Mouse (Mus musculus): ENCODE data around the gene Luc7l2. TPM values are rescaled to one million over a fixed set of nuclear protein-coding genes. Genes with fewer than 3 reads are reported as not detected.
A peak's percentile ranks its signal among the peaks of the same experiment; 100 is the strongest.

Gene Luc7l2
- polyA plus RNA-seq, 1 experiment from 2014 or later = 27.4 TPM

DNA sequence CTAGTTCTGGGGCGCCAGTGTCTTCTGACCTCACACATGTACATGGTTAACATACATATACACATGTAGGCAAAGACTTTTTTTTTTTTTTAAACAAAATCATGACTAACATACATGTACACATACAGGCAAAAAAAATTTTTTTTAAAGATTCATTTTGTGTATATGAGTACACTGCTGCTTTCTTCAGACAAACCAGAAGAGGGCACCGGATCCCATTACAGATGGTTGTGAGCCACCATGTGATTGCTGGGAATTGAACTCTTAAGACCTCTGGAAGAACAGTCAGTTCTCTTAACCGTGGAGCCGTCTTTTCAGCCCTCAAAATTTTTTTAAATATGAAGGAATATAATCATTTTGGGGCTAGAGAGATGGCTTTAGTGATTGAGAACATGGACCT lies 46.3 kb downstream of the Luc7l2 start:
- peaks cover 92% of the 10 kb centered on the region for H3K36me3 ChIP-seq
- WGBS (ENCODE audit: insufficient replicate concordance) = 83% methylated on average over 4 of the region's 4 CpGs

DNA sequence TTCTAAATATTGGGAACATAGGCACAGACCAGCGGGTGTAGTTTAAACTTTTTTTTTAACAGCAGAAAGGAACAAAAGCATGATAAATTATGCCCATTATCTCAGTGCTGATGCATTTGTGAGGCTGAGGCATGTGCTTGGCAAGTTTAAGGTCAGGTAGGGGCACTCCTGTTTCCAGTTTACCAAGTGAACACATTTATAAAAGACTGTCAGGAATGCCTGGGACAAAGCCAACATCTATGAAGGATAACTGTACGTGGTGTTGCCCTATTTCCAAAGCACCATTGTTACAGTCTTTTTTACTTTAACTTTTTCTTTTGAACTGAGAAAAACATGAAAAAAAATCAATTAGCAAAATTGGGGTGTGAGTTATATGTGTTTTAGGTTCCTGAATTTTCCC lies 58.8 kb downstream of the Luc7l2 start:
- WGBS (ENCODE audit: insufficient replicate concordance) = 74% methylated on average over 2 of the region's 2 CpGs
- no peak overlapping the region for H3K9ac ChIP-seq
- H3K4me3 ChIP-seq = no peak overlapping the region
- H3K27ac ChIP-seq = no peak overlapping the region
- no peaks in the 10 kb centered on the region for H3K9me3 ChIP-seq (replicated peaks)
- no peak for ATAC-seq
- no peaks in the 10 kb centered on the region for H3K4me1 ChIP-seq
- no peaks in the 10 kb centered on the region for H3K27me3 ChIP-seq (replicated peaks)
- no peak overlapping the region for H3K4me2 ChIP-seq
- peaks cover 79% of the 10 kb centered on the region for H3K36me3 ChIP-seq

More for the DNA sequence above, 46.3 kb downstream of the Luc7l2 start:
- Histone ChIP-seq H3K27me3 (replicated peaks) (no peaks in the 10 kb centered on the region), H3K9ac (no peak overlapping the region), H3K27ac (no peak overlapping the region), H3K9me3 (replicated peaks) (no peaks in the 10 kb centered on the region), H3K4me2 (no peak overlapping the region), H3K4me3 (no peak overlapping the region), H3K4me1 (no peaks in the 10 kb centered on the region)
- no peak for ATAC-seq

DNA sequence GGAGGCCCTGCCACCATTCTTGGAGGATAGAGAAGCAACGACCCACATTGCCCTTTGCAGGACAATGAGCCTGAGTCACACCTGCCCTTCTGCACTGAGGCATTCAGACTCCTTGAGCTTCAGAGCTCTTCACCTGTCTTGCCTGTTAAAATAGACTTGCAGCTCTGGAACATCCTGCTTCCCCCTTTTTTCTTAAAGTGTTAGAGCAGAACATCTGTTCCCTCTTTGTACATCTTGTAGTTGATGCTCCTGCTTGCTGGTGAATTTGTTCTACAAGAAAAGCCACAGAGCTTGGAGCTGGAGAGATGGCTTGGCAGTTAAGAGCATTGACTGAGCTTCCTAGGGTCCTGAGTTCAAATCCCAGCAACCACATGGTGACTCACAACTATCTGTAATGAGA lies 71.3 kb downstream of the Luc7l2 start:
- H3K4me2 ChIP-seq = peak overlapping the region; percentile 22; the same call in 1 of the 2 replicates
- peak overlapping the region; percentile 87 for H3K27ac ChIP-seq
- no peak overlapping the region for H3K4me3 ChIP-seq
- ATAC-seq = no peak
- peaks cover 59% of the 10 kb centered on the region for H3K36me3 ChIP-seq
- H3K4me1 ChIP-seq = peaks cover 27% of the 10 kb centered on the region
- no peak overlapping the region for H3K9ac ChIP-seq
- H3K9me3 ChIP-seq (replicated peaks) = no peaks in the 10 kb centered on the region
- H3K27me3 ChIP-seq (replicated peaks) = no peaks in the 10 kb centered on the region
- WGBS (ENCODE audit: insufficient replicate concordance) = 88% methylated on average over 1 of the region's 1 CpGs

DNA sequence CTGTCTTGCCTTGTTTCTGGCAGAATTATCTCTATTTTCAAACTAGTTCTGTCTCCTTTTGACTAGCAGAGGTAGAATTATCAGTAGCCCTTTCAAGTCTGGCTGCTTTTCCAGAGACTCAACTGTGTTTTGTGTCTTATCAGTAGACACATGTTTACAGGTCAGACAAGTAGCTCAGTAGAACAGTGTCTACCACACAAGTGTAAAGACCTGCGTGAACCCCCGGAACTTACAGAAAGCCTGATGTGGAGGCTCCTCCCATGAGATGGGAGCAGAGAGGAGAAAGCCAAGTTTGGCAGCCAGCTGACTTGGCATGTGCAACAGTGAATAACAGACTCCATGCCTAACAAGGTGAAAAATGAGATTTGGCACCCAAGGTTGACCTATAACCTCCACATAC lies 72.3 kb downstream of the Luc7l2 start:
- no peaks in the 10 kb centered on the region for H3K9me3 ChIP-seq (replicated peaks)
- no peaks in the 10 kb centered on the region for H3K27me3 ChIP-seq (replicated peaks)
- H3K4me1 ChIP-seq = peaks cover 27% of the 10 kb centered on the region
- H3K27ac ChIP-seq = peak overlapping the region; percentile 87
- H3K9ac ChIP-seq = 0 out of 2 replicates have a peak overlapping the region, but pooled peaks have one; percentile 28
- WGBS (ENCODE audit: insufficient replicate concordance) = 19% methylated on average over 2 of the region's 2 CpGs
- H3K36me3 ChIP-seq = peaks cover 55% of the 10 kb centered on the region
- H3K4me3 ChIP-seq = no peak overlapping the region
- ATAC-seq = peak; percentile 92
- H3K4me2 ChIP-seq = peak overlapping the region; percentile 22

DNA sequence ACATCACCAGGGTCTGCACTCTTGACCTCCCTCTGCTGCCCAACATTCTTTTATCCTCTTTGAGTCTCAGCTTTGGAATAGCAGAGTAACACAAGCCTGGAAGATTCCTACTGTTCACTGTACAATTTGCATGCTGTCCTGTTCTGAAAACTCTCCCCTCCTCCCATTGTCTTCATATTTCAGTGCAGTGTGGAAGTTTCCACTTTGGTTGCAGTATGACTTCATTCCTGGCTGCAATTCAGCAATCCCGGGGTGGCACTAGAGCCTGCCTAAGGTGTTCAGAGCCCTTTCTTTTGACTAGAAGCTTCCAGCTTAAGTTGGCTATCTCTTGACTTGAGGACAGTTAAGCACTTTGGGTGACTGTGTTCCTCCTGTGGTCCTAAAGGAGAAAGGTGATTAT lies 73.3 kb downstream of the Luc7l2 start:
- Histone ChIP-seq H3K4me3 (no peak overlapping the region), H3K27ac (no peak overlapping the region), H3K4me2 (no peak overlapping the region), H3K9ac (no peak overlapping the region), H3K27me3 (replicated peaks) (no peaks in the 10 kb centered on the region), H3K9me3 (replicated peaks) (no peaks in the 10 kb centered on the region), H3K4me1 (peaks cover 27% of the 10 kb centered on the region), H3K36me3 (peaks cover 45% of the 10 kb centered on the region)
- ATAC-seq = no peak
- 86% methylated on average over 1 of the region's 1 CpGs for WGBS (ENCODE audit: insufficient replicate concordance)

DNA sequence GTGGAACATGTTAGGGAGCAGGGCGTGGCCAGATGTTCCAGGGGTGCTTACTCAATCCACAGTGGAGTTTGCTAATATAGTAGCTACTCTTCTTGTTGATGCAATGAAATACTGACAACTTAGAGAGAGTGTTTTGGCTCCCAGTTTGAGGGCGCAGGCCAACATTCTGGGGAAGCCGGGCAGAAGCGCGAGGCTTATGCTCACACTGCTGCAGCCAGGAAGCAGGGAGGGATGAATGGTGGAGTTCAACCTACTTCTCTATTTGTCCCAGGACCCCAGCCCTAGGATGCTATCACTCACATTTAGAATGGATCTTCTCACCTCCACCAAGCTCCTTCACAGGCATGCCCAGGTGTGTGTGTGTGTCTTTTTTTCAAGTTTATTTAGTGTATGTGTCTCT lies 75.0 kb downstream of the Luc7l2 start:
- Histone ChIP-seq H3K9ac (no peak overlapping the region), H3K36me3 (peaks cover 31% of the 10 kb centered on the region), H3K27ac (no peak overlapping the region), H3K4me1 (peaks cover 27% of the 10 kb centered on the region), H3K27me3 (replicated peaks) (no peaks in the 10 kb centered on the region), H3K4me2 (no peak overlapping the region), H3K9me3 (replicated peaks) (no peaks in the 10 kb centered on the region), H3K4me3 (no peak overlapping the region)
- WGBS (ENCODE audit: insufficient replicate concordance) = 87% methylated on average over 5 of the region's 5 CpGs
- no peak for ATAC-seq

DNA sequence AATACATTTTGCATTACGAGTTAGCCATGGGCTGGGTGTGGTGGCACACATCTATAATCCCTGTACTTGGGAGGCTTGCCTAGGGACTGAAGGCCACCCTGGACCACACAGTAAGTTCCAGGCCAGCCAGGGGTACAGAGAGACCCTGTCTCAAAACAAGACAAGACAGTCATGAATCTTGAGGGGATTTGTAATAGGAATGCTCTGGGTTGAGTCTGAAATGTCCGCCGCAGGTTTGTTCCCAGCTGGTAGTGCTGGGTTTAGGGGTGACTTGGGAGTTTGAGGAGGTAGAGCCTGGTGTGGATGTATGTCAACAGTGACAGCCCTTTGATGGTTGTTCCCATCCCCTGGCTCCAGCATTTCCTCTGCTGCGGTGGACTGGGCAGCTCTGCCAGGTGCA lies 75.9 kb downstream of the Luc7l2 start:
- WGBS (ENCODE audit: insufficient replicate concordance) = 85% methylated on average over 4 of the region's 4 CpGs
- Histone ChIP-seq H3K4me1 (peaks cover 23% of the 10 kb centered on the region), H3K36me3 (peaks cover 22% of the 10 kb centered on the region), H3K9ac (no peak overlapping the region), H3K4me2 (no peak overlapping the region), H3K4me3 (no peak overlapping the region), H3K9me3 (replicated peaks) (no peaks in the 10 kb centered on the region), H3K27ac (no peak overlapping the region), H3K27me3 (replicated peaks) (peaks cover under 1% of the 10 kb centered on the region; the same call in 1 of the 2 replicates)
- no peak for ATAC-seq

DNA sequence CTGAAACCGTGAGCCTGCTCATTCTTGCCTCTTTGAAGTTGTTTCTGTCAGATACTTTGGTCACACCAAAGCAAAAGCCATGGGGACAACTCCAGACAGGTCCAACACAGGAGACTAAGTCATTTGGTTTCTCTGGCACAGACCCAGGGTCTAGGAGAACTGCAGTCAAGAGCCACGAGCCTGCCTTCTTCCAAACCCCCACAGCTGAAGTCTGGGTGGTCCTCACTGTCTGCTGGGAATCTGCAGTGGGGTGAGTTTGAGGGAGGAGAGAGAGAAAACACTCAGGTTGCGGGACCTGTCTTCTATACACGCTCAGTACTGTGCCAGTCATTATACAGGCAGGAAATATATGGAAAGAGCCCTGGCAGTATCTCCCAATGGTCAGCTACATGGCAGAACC lies 76.4 kb downstream of the Luc7l2 start:
- no peak for ATAC-seq
- H3K4me3 ChIP-seq = no peak overlapping the region
- H3K36me3 ChIP-seq = peaks cover 18% of the 10 kb centered on the region
- H3K27me3 ChIP-seq (replicated peaks) = peaks cover 4% of the 10 kb centered on the region; the same call in 1 of the 2 replicates
- no peak overlapping the region for H3K27ac ChIP-seq
- peaks cover 19% of the 10 kb centered on the region for H3K4me1 ChIP-seq
- WGBS (ENCODE audit: insufficient replicate concordance) = 80% methylated on average over 4 of the region's 4 CpGs
- no peaks in the 10 kb centered on the region for H3K9me3 ChIP-seq (replicated peaks)
- H3K9ac ChIP-seq = no peak overlapping the region
- H3K4me2 ChIP-seq = no peak overlapping the region

DNA sequence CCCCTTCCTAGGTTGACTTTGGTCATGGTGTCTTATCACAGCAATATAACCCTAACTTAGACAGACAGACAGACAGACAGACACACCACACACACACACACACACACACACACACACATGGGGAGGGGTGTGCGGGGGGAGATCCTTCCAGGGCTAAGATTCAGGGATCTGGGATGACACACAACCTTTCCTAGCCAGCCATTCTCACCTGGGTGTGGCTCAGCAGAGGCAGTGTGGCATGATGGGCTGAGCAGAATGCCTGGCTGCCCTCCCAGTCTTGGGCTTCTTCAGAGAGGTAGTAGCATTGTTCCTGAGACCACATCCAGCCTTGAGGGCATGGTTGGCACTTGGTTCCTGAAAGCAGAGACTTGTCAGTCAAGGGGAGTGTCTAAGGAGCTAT lies 78.4 kb downstream of the Luc7l2 start:
- ATAC-seq = no peak
- Histone ChIP-seq H3K27ac (no peak overlapping the region), H3K4me1 (no peaks in the 10 kb centered on the region; the same call in 1 of the 2 replicates), H3K36me3 (peaks cover 8% of the 10 kb centered on the region; the same call in 1 of the 2 replicates), H3K27me3 (replicated peaks) (peaks cover 24% of the 10 kb centered on the region), H3K9ac (no peak overlapping the region), H3K4me2 (no peak overlapping the region), H3K4me3 (no peak overlapping the region), H3K9me3 (replicated peaks) (no peaks in the 10 kb centered on the region)
- WGBS (ENCODE audit: insufficient replicate concordance) = 74% methylated on average over 1 of the region's 1 CpGs

DNA sequence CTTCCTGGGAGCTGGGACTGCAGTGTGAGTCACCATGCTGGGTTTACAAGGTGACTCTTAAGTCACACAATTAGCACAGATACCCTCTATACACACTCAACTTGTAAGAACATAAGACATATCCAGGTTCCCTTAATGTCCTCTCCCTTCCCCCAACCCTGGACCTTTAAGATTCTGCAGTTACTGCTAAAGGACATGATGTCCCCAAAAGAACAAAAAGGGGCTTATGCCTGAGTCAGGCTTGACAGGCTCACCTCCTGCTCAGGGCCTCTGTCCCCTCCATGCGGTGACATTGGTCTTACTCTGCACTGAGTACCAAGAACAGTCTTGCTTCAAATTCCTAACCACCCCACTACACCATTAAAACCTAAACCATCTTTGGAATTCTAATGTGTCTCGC lies 81.7 kb downstream of the Luc7l2 start:
- peaks cover 19% of the 10 kb centered on the region for H3K4me1 ChIP-seq
- no peak overlapping the region for H3K9ac ChIP-seq
- peaks cover 57% of the 10 kb centered on the region for H3K27me3 ChIP-seq (replicated peaks)

DNA sequence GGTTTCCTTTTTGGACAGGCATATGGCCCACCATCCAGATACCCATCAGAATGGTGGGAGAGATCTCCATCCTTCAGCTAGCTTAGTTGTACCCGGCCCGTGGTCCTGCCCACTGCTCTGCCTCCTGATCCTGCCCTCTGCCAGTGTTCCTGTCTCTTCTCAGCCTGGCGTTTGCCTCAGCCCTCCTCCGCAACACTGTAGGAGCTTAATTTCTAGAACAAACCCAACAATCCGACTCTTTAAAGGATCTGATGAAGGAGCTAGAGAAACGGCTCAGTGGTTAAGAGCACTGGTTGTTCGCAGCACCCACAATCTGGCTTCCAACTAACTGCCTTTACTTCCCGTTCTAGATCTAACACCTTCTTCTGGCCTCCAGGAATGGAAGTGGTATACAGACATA lies 83.3 kb downstream of the Luc7l2 start:
- no peaks in the 10 kb centered on the region for H3K9me3 ChIP-seq (replicated peaks)
- H3K4me2 ChIP-seq = no peak overlapping the region
- H3K36me3 ChIP-seq = no peaks in the 10 kb centered on the region
- peaks cover 19% of the 10 kb centered on the region for H3K4me1 ChIP-seq
- ATAC-seq = no peak
- no peak overlapping the region for H3K9ac ChIP-seq
- no peak overlapping the region for H3K27ac ChIP-seq
- WGBS (ENCODE audit: insufficient replicate concordance) = 68% methylated on average over 8 of the region's 8 CpGs
- H3K27me3 ChIP-seq (replicated peaks) = peaks cover 73% of the 10 kb centered on the region
- H3K4me3 ChIP-seq = no peak overlapping the region

More for the DNA sequence above, 81.7 kb downstream of the Luc7l2 start:
- Histone ChIP-seq H3K4me2 (no peak overlapping the region), H3K9me3 (replicated peaks) (no peaks in the 10 kb centered on the region), H3K36me3 (peaks cover 2% of the 10 kb centered on the region; the same call in 1 of the 2 replicates), H3K4me3 (no peak overlapping the region), H3K27ac (no peak overlapping the region)
- no peak for ATAC-seq
- 71% methylated on average over 2 of the region's 2 CpGs for WGBS (ENCODE audit: insufficient replicate concordance)

DNA sequence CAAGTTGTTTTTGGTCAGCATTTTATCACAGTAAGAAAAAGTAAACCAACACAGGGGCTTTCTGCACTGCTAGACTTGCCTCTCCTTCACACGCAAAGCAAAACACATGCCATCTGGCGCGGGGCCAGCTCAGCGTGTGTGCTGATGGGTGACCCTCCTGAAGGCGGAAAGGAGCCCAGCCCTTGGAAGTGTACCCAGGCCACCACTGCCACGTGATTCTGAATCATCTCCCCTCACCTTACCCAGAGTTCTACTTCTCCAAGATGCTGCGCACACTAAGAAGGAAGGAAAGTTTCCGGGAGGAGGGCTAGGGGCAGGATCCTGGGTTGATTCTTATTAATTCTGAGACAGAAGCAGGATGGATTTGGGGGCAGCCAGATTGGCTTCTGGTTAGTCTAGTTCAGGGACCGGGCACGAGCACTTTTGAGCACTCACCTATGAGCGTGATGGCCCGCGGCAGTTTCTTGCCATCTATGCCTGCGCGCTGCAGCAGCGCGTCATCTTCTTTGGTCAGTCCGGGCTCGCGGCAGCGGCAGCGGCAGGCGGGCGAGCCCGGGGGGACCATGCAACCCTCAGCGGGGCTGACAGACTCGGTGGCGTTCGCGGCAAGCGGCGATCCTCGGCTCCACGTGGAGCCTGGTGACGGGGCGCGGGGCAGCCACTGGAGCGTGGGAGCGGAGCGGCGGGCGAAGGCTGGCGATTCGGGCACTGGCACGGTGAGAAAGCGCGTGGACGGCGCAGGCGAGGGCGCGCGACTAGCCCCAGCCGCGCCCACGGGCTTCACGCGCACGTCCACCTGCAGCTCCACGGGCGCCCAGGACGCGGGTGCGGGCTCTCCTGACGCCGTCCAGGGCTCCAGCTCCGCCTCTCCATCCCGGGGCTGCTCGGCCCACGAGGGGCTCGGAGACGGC lies 85.1 kb downstream of the Luc7l2 start:
- Histone ChIP-seq H3K4me1 (peaks cover 19% of the 10 kb centered on the region), H3K9me3 (replicated peaks) (no peaks in the 10 kb centered on the region), H3K27me3 (replicated peaks) (peaks cover 91% of the 10 kb centered on the region), H3K9ac (no peak overlapping the region), H3K36me3 (no peaks in the 10 kb centered on the region), H3K27ac (no peak overlapping the region), H3K4me3 (peak overlapping the region; percentile 57), H3K4me2 (peak overlapping the region; percentile 92)
- WGBS (ENCODE audit: insufficient replicate concordance) = 3% methylated on average over 68 of the region's 72 CpGs
- peak; percentile 46; the same call in 1 of the 2 replicates for ATAC-seq
